Mouse (Mus musculus) thymus, adult 2 months (tissue): ENCODE results near the gene Cmtr1. TPM values are rescaled to one million over a fixed set of nuclear protein-coding genes. Genes with fewer than 3 reads are reported as not detected.

Source experiments
- DNase-seq: peaks from one replicate; pipeline ENCODE4 v3.0.0; 2021
- H3K27ac ChIP-seq: fragments of 200-500 bp; 2 replicates; pipeline ENCODE4 v1.5.1; 2012; ENCODE audit warnings: low read length, control low read depth; ENCODE audit not compliant: control insufficient read depth, insufficient read depth
- H3K27me3 ChIP-seq: fragments of 200-500 bp; 2 replicates; pipeline ENCODE4 v1.6.1; 2012; ENCODE audit warnings: mild to moderate bottlenecking, low read length, moderate library complexity, mixed read lengths; ENCODE audit not compliant: control insufficient read depth, insufficient read depth
- H3K36me3 ChIP-seq: fragments of 200-500 bp; 2 replicates; pipeline ENCODE4 v1.6.1; 2012; ENCODE audit warnings: mild to moderate bottlenecking, low read length, moderate library complexity; ENCODE audit not compliant: control insufficient read depth, insufficient read depth
- H3K4me1 ChIP-seq: fragments of 200-500 bp; replicated peaks from 2 replicates; pipeline ENCODE4 v1.6.1; 2012; ENCODE audit warnings: low read length; ENCODE audit not compliant: control insufficient read depth, insufficient read depth
- H3K4me3 ChIP-seq: fragments of 200-500 bp; 2 replicates; pipeline ENCODE4 v1.5.1; 2012; ENCODE audit warnings: mild to moderate bottlenecking, low read length, control low read depth, moderate library complexity; ENCODE audit not compliant: control insufficient read depth, insufficient read depth
- CTCF ChIP-seq: fragments of 200-500 bp; IDR thresholded peaks from 2 replicates; pipeline ENCODE4 v1.5.1; 2012; ENCODE audit warnings: mild to moderate bottlenecking, control low read depth, low read length, moderate library complexity, borderline replicate concordance; ENCODE audit not compliant: control insufficient read depth, poor library complexity, insufficient read depth; ENCODE audit errors: extremely low read depth
- POLR2A ChIP-seq: fragments of 200-500 bp; IDR thresholded peaks from 2 replicates; pipeline ENCODE4 v1.6.1; 2012; ENCODE audit warnings: mild to moderate bottlenecking, low read length, control low read depth, moderate library complexity; ENCODE audit not compliant: control insufficient read depth, poor library complexity, insufficient read depth; ENCODE audit errors: extremely low read depth
- WGBS: fragments of 180-500 bp; shearing (Covaris S2); methylation state at CpG from one replicate; pipeline ENCODE4 v1.1.7; 2018; 5-methylcytosine and 5-hydroxymethylcytosine counted together
- polyA plus RNA-seq: library from polyadenylated mRNA; depleted of rRNA; stranded (reverse); fragments of >200 nt; gene quantifications from 2 replicates; pipeline ENCODE4 v1.2.3, GENCODE M21; 2012

Gene Cmtr1
- polyA plus RNA-seq, 1 experiment = 53.9 TPM

GRCm38 (mm10) chr17:29716732-29717445 is 56.5 kb downstream of the Cmtr1 start, which contains the start of gene Ccdc167:
TSS of gene Ccdc167 (minus strand) at chr17:29717044.
- no peaks in the 10 kb centered on the region for H3K36me3 ChIP-seq
- WGBS = 6% methylated on average over 41 of the region's 41 CpGs
- TF ChIP-seq CTCF (no peak), POLR2A (peak; percentile 51; the same call in 1 of the 2 replicates)
- peak within 1 kb of the TSS; percentile 91 for H3K4me3 ChIP-seq
- peak; percentile 96 for DNase-seq
- H3K27me3 ChIP-seq = no peaks in the 10 kb centered on the region
- H3K4me1 ChIP-seq = peaks cover 18% of the 10 kb centered on the region
- H3K27ac ChIP-seq = no peak within 1 kb of the TSS

GRCm38 (mm10) chr17:29718660-29719059 is 58.3 kb downstream of the Cmtr1 start:
- no peak for DNase-seq
- Histone ChIP-seq H3K27me3 (no peaks in the 10 kb centered on the region), H3K4me1 (peaks cover 11% of the 10 kb centered on the region; the same call in 1 of the 2 replicates), H3K4me3 (no peak overlapping the region), H3K27ac (no peak overlapping the region), H3K36me3 (no peaks in the 10 kb centered on the region)
- TF ChIP-seq POLR2A = no peak
- TF ChIP-seq CTCF = no peak
- WGBS = 85% methylated on average over 8 of the region's 8 CpGs

- WGBS = 92% methylated on average over 13 of the region's 13 CpGs
- TF ChIP-seq POLR2A (no peak), CTCF (no peak)
- H3K27ac ChIP-seq = no peak overlapping the region
- no peak overlapping the region for H3K4me3 ChIP-seq
- DNase-seq = no peak
- H3K4me1 ChIP-seq = peaks cover 11% of the 10 kb centered on the region; the same call in 1 of the 2 replicates
- no peaks in the 10 kb centered on the region for H3K27me3 ChIP-seq
- no peaks in the 10 kb centered on the region for H3K36me3 ChIP-seq
These were observed 59.5 kb downstream of the Cmtr1 start for GRCm38 (mm10) chr17:29719628-29720575.

GRCm38 (mm10) chr17:29720755-29721365 is 60.5 kb downstream of the Cmtr1 start:
- no peak for DNase-seq
- TF ChIP-seq POLR2A (no peak), CTCF (no peak)
- Histone ChIP-seq H3K27ac (no peak overlapping the region), H3K4me1 (peaks cover 11% of the 10 kb centered on the region; the same call in 1 of the 2 replicates), H3K4me3 (no peak overlapping the region), H3K36me3 (no peaks in the 10 kb centered on the region), H3K27me3 (no peaks in the 10 kb centered on the region)
- 65% methylated on average over 11 of the region's 11 CpGs for WGBS

GRCm38 (mm10) chr17:29724610-29725009 is 64.2 kb downstream of the Cmtr1 start:
- H3K36me3 ChIP-seq = no peaks in the 10 kb centered on the region
- WGBS = 93% methylated on average over 6 of the region's 6 CpGs
- H3K4me1 ChIP-seq = 0 out of 2 replicates have a peak, but pooled peaks cover 5% of the 10 kb centered on the region
- TF ChIP-seq POLR2A = no peak
- TF ChIP-seq CTCF = no peak
- DNase-seq = no peak
- H3K4me3 ChIP-seq = no peak overlapping the region
- no peaks in the 10 kb centered on the region for H3K27me3 ChIP-seq
- no peak overlapping the region for H3K27ac ChIP-seq
